Mouse (Mus musculus) thymus, adult 2 months (tissue): ENCODE data around the gene Gm20388.

Experiments used
- CTCF ChIP-seq: fragments of 200-500 bp; IDR thresholded peaks from 2 replicates; pipeline ENCODE4 v1.5.1; 2012; ENCODE audit warnings: mild to moderate bottlenecking, control low read depth, low read length, moderate library complexity, borderline replicate concordance; ENCODE audit not compliant: control insufficient read depth, poor library complexity, insufficient read depth; ENCODE audit errors: extremely low read depth
- POLR2A ChIP-seq: fragments of 200-500 bp; IDR thresholded peaks from 2 replicates; pipeline ENCODE4 v1.6.1; 2012; ENCODE audit warnings: mild to moderate bottlenecking, low read length, control low read depth, moderate library complexity; ENCODE audit not compliant: control insufficient read depth, poor library complexity, insufficient read depth; ENCODE audit errors: extremely low read depth

GRCm38 (mm10) chr8:123687826-123688225 is 3777.2 kb downstream of the Gm20388 start:
- no peak for TF ChIP-seq CTCF
- no peak for TF ChIP-seq POLR2A
